Mouse (Mus musculus): ENCODE measurements around the gene Olfr1449.
"Not testable (repeated sequence)": the region's sequence is repeated elsewhere in the genome, so short reads cannot be mapped to it uniquely, and the experiment has no call there.

Gene Olfr1449

GRCm38 (mm10) chr19:12930540-12930939, at the start of gene Olfr1449:
Gene Olfr1449 (plus strand): TSS chr19:12930840.
- DNase-seq (ENCODE audit: low read depth, low spot score) = no peak

DNA sequence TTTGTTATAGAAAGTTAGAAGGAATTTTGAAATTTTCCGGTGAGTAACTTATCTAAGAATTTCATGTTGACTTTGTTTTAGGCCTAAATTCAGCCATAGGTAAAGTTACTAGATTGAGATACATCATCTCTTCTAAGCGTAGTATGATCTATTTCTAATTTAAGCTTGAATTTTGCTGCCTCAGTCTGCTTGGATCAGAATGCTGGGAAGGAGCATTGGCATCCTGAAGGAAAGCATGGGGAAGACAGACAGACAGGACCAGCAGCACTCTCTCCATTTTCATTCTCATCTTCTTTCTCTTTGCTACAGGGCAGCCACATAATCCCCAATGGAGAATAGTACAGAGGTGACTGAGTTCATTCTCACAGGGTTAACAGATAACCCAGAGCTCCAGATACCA, 47.1 kb upstream of the Olfr1449 start, which contains the start of gene Olfr1445:
Olfr1445 (plus strand) TSS at position 301 of the 400 bp plus-strand sequence.
- DNase-seq (ENCODE audit: low read depth, low spot score) = no peak

DNA sequence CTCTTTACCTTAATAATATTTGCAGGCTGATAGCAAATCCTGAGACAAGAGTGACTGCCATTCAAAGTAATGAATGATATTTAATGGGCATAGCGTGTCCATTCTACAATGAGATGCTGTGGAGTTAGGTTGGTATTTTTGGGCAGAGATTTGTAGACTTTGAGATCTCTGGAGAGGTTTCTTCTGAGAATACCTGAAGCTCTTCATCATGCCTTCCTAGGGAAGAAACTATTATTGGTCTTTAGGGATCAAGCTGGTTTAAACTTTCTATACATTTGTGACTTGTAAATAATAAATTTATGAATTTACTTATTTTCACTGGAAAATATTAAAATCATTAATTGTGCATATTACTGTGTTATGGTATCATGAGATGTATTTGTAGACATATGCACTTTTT, 37.2 kb upstream of the Olfr1449 start, which contains the start of gene Olfr1446:
Olfr1446 (minus strand) TSS at position 101 of the 400 bp plus-strand sequence.
- DNase-seq (ENCODE audit: low read depth, low spot score) = no peak

DNA sequence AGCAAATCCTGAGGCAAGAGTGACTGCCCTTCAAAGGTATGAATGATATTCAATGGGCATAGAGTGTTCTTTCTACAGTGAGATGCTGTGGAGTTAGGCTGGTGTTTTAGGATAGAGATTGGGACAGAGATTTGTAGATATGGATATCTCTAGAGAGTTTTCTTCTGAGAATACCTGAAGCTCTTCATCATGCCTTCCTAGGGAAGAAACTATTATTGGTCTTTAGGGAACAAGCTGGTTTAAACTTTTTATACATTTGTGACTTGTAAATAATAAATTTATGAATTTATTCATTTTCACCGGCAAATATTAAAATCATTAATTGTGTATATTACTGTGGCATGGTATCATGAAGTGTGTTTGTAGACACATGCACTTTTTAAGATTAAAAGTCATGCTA, 27.0 kb upstream of the Olfr1449 start, which contains the start of gene Olfr1447:
Olfr1447 (minus strand) TSS at position 101 of the 400 bp plus-strand sequence.
- DNase-seq (ENCODE audit: low read depth, low spot score) = no peak

- DNase-seq (ENCODE audit: low read depth, low spot score) = no peak
These were observed 6.3 kb upstream of the Olfr1449 start, which contains the start of gene Olfr1448 for GRCm38 (mm10) chr19:12924319-12924718. Gene Olfr1448 (minus strand): TSS chr19:12924419.

DNA sequence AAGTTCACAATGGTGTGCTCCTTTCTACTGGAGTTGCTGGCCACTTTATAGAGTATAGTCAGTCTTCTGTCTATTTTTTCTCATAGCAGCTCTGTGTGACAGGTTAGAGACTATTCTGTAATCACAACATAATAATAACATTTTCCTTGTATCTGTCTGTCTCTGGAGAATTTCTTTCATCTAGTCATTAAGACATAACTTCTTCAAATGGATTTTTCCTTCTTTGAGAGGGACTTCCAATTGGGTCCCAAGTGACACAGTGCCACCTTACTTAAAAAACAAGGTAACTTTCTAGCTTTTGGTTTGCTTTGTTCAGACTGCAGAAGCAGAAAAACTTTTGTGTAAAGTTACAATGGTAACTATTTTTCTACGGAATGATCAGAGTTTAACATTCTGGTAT, 19.3 kb downstream of the Olfr1449 start, which contains the start of gene Olfr1450:
Olfr1450 (plus strand) TSS at position 301 of the 400 bp plus-strand sequence.
- no peak for DNase-seq (ENCODE audit: low read depth, low spot score)

GRCm38 (mm10) chr19:12970082-12970481, 39.4 kb downstream of the Olfr1449 start:
- not testable (repeated sequence) for DNase-seq (ENCODE audit: low read depth, low spot score)

Measured in embryo, embryonic 11.5 days (tissue).